Mouse (Mus musculus) liver, postnatal 0 days (tissue): ENCODE data around the gene Fxyd7.

Source experiments
- CTCF ChIP-seq: sonication (generic); IDR thresholded peaks from 2 replicates; pipeline ENCODE4 v1.5.1; 2016; ENCODE audit warnings: antibody characterized with exemption, low read depth
- EP300 ChIP-seq: IDR thresholded peaks from 2 replicates; pipeline ENCODE4 v1.6.1; 2016; ENCODE audit warnings: antibody characterized with exemption, low read depth, mild to moderate bottlenecking

GRCm38 (mm10) chr7:31028609-31029008 is 22.7 kb downstream of the Fxyd7 start:
- no peak for TF ChIP-seq CTCF
- TF ChIP-seq EP300, result no peak
